Mouse (Mus musculus) heart, adult 11 months (tissue): ENCODE measurements around the gene Fuom.

ENCODE experiments used
- DNase-seq: peaks from one replicate; pipeline ENCODE4 v3.0.0; 2022

The Fuom gene

GRCm38 (mm10) chr7:140049115-140049689 lies 53.0 kb downstream of the Fuom start:
- DNase-seq = peak; percentile 93

- DNase-seq = no peak
Measured at GRCm38 (mm10) chr7:140048361-140049114, 53.7 kb downstream of the Fuom start, which contains the start of gene Msx3. Gene Msx3 (minus strand): TSS chr7:140049089.

- DNase-seq = no peak
Measured at GRCm38 (mm10) chr7:140047811-140048311, 54.4 kb downstream of the Fuom start.
